Mouse (Mus musculus) gastrocnemius, postnatal 36 days (tissue): ENCODE data around the gene a. TPM values are rescaled to one million over a fixed set of nuclear protein-coding genes. Genes with fewer than 3 reads are reported as not detected.
"Not testable (repeated sequence)": the region's sequence is repeated elsewhere in the genome, so short reads cannot be mapped to it uniquely, and the experiment has no call there.

Source experiments
- DNase-seq, 2 experiments: peaks; one replicate each; pipeline ENCODE4 v3.0.0; 2022
- intact Hi-C: fragments of 180-260 bp; cut with DNase I; formaldehyde crosslinking; loops from one replicate; pipeline ENCODE4 v1.15.1; 2025
- total RNA-seq, 2 experiments: library from RNA; stranded (reverse); gene quantifications; 2 replicates each; pipeline ENCODE4 v1.2.3; 2021

a gene
- total RNA-seq, 2 experiments from 2014 or later = not detected

GRCm38 (mm10) chr2:154959909-154960308, 168.7 kb downstream of the a start:
- intact Hi-C loops = no loop called here
- no peak for DNase-seq

GRCm38 (mm10) chr2:154963176-154963575, 172.0 kb downstream of the a start:
- no peak for DNase-seq
- intact Hi-C loops = no loop called here

DNA sequence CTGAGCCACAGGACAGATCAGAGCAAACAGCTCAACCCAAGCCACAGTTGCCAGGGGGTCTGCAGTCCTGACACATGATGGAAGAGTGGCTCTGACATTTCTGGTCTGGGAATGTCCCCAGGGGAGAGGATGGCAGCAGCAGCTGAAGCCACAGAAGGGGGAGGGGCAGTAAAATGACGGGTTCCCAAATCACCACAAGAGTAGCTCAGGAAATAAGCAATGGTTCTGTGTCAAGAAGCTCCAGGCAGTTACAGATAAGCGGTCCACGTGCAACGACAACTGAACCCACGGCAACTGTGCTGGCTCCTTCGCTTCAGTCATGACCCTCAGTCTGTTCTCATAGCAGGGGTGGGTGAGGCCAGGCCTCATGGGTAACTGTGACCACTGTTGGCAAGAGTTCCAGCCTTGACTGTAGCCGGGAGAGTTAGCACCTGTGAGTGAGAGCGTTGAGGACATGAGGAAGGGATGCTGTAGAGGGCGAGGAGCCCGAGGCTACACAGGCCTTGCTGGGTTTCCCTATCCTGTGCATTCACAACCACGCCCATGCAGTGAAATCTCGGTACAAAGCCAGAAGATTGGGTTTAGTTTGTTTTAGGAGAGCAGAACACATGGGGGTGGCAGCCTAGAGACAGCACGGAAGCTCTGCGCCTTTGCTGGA, 178.7 kb downstream of the a start:
- DNase-seq = not testable (repeated sequence)
- intact Hi-C loops = loop anchor here (2.0 kb wide), 1 partner anchor 53 kb away; no protein-coding TSS in a partner anchor

- no peak for DNase-seq
- intact Hi-C loops = loop anchor here (2.0 kb wide), 1 partner anchor 55 kb away; no protein-coding TSS in a partner anchor
Observed at GRCm38 (mm10) chr2:154971919-154972692, 180.9 kb downstream of the a start.

DNA sequence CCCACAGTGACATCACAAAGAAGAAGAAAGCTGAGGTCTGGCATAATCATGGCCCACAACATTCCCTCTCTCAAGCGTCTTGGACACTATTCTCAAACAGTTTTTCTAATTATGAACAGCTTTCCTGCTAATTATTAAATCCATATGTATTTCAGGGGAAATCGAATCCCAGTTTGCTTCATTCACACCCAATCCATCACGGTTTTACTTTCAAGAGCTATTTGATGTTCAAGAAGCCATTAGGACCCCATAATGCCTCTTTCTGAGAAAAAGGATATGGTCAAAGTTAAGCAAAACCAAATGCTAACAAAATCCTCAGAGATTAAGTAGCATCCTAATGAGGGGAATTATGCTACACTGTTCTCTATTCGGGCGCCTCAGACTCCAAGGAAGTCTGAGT, 181.8 kb downstream of the a start:
- intact Hi-C loops = no loop called here
- DNase-seq = no peak

GRCm38 (mm10) chr2:154986609-154987008, 195.4 kb downstream of the a start:
- intact Hi-C loops = no loop called here
- DNase-seq = no peak

- no peak for DNase-seq
- intact Hi-C loops = no loop called here
Observed at GRCm38 (mm10) chr2:154991411-154991810, 200.2 kb downstream of the a start.

GRCm38 (mm10) chr2:154992083-154992482, 200.9 kb downstream of the a start:
- DNase-seq = no peak
- intact Hi-C loops = no loop called here

GRCm38 (mm10) chr2:155005491-155005890, 214.3 kb downstream of the a start:
- intact Hi-C loops = no loop called here
- no peak for DNase-seq

DNA sequence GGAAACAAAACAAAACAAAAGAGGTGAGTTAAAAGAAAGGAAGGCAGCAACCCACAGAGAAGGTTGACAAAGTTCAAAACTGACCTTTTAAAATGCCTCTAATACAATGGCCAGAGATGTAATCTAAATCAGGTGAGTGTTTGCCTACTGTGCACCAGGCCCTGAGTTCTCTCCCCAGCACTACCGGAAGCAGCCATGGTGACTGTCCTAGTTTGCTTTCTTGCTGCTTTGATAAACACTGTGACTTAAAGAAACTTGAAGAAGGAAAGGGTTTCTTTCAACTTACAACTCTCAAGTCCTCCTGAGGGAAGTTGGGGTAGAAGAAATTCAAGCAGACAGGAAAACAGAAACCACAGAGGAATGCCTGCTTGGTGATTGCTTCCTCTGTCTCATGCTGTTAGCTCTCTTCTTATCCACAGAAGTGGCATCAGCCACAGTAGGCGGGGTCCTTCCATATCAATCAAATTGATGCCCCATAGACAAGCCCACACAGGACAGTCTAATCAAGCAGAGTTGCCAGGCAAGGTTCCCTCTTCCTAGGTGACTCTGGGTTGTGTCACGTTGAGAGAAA, 220.0 kb downstream of the a start:
- intact Hi-C loops = no loop called here
- DNase-seq = no peak

DNA sequence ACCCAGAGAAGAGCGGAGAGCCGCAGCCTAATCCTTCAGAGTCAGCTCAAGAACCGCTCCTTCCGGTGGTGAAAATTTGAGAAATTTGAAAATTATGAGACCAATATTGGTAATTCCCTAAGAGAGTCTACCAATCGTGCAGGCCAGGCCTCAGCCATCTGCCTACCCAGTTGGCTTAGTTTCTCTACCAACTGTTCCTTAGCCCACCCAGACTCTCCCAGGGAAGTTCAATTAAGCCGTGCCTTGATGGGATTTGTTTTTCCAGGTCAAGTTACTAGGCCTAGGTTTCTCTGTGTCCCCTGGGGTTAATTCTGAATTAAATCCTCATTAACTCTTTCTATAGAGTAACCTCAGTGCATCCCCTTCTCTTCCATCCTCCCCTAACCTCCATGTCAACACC, 221.8 kb downstream of the a start:
- intact Hi-C loops = loop anchor here (2.0 kb wide), 1 partner anchor 18 kb away; no protein-coding TSS in a partner anchor
- no peak for DNase-seq

- DNase-seq, intact Hi-C loops: not testable (repeated sequence)
Observed at GRCm38 (mm10) chr2:155016751-155017150, 225.5 kb downstream of the a start.

GRCm38 (mm10) chr2:155018251-155018755, 227.1 kb downstream of the a start, which contains the start of gene Gm14226:
TSS of gene Gm14226 (plus strand) at chr2:155018266.
- intact Hi-C loops, DNase-seq: not testable (repeated sequence)

GRCm38 (mm10) chr2:155018762-155019641, 227.8 kb downstream of the a start:
- intact Hi-C loops = no loop called here
- DNase-seq = peak; percentile 34 to 46

DNA sequence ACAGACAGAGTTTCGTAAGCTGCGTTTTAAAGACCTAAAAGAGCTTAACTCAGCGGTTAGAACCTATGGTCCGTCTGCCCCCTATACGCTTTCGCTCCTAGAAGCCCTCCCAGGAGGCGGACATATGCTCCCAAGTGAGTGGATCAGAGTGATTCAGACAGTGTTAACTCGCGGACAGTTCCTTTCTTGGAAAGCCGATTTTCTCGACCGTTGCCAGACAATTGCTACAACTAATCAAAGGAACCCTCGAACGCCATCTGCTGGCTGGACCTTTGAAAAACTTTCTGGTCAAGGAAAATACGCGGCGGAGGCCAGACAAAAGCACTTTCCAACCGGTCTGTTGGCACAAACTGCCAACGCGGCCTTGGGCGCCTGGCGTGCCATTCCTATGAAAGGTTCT, 228.5 kb downstream of the a start:
- intact Hi-C loops = no loop called here
- DNase-seq = peak; percentile 75 to 84

DNA sequence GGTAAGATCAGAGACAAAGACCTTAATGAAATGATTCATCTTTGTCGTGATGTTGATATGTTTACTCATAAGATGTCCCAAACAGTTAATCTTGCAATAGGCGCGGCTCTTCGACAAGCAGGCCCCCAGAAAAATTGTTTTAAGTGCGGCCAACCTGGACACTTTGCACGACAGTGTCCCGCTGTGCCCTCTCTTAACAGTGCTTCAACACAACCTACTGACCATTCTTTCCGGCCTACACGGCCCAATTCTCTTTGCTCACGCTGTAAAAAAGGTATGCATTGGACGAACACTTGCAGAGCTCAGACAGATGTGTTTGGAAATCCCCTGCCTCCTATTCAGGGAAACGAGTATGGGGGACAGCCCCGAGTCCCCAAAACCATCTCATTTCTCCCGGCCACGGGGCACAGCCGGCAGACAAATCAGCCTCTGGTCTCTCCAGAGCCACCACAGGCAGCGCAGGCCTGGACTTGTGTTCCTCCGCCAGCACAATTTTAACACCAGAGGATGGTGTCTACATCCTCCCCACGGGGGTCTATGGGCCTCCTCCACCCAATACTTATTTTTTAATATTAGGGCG, 229.1 kb downstream of the a start:
- intact Hi-C loops, DNase-seq: not testable (repeated sequence)

- intact Hi-C loops = loop anchor here (2.0 kb wide), 1 partner anchor 18 kb away; no protein-coding TSS in a partner anchor
- DNase-seq = no peak
Observed at GRCm38 (mm10) chr2:155030831-155031230, 239.6 kb downstream of the a start.

DNA sequence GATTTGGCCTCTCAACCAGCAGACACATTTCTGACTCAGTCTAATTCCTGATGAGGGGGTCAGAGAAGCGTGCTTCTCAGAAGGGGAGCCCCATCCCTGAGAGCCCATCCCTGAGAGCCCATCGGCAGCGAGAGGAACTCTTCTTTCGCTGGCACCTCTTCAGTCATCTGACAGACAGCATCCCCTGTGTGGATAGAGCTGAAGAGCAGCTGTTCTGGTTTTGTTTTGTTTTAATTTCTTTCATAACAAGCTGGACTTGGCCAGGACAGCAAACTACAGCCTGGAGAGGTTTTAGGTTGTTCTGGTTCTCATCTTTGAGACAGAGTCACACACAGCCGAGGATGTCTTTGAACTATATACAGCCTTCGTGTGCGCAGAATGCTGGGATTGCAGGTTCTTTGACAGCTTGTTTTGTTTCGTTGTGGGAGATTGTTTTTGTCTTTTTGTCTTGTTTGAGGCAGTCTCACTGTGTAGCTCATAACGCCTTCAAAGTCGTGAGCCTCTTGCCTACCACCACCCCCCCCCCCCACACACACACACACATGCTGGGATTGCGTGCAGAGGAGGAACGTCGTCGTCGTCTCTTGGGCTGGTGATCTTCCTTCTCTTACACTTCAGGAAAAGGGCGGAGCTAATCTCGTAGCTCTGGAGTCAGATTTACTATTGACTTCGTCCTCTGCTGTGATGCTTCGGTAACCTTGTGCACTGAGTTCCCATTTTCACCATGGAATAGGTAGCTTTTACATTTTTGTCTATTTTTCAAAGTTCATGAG, 241.9 kb downstream of the a start:
- intact Hi-C loops = no loop called here

DNA sequence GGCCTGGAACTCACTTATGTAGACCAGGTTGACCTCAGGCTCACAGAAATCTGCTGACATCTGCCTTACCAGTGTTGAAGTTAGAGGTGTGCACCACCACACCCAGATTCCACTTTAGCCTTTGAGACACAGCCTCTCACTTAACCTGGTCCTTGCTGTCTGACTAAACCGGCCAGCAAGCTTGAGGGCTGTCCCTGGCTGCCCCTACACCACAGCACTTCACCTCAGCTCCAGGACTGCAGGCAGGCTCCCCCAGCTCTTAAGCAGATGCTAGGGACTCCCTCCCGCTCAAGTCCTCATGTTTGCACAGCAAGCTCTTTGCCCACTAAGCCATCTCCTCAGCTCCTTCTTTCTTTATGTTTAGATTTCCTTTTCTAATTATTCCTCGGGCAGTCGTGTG, 248.8 kb downstream of the a start:
- intact Hi-C loops = no loop called here
- no peak for DNase-seq

More for the DNA sequence above, 241.9 kb downstream of the a start:
- DNase-seq = no peak
